Mouse (Mus musculus) adrenal gland, postnatal 25 days (tissue): Measurements from ENCODE around the gene Sort1. TPM values are rescaled to one million over a fixed set of nuclear protein-coding genes. Genes with fewer than 3 reads are reported as not detected.

ENCODE experiments used
- DNase-seq: peaks from one replicate; pipeline ENCODE4 v3.0.0; 2021; ENCODE audit warnings: mixed read lengths
- total RNA-seq: library from RNA; stranded (reverse); gene quantifications from 2 replicates; pipeline ENCODE4 v1.2.3, GENCODE M21; 2021

Sort1 gene
- total RNA-seq, 1 experiment from 2014 or later: 28.6 TPM

DNA sequence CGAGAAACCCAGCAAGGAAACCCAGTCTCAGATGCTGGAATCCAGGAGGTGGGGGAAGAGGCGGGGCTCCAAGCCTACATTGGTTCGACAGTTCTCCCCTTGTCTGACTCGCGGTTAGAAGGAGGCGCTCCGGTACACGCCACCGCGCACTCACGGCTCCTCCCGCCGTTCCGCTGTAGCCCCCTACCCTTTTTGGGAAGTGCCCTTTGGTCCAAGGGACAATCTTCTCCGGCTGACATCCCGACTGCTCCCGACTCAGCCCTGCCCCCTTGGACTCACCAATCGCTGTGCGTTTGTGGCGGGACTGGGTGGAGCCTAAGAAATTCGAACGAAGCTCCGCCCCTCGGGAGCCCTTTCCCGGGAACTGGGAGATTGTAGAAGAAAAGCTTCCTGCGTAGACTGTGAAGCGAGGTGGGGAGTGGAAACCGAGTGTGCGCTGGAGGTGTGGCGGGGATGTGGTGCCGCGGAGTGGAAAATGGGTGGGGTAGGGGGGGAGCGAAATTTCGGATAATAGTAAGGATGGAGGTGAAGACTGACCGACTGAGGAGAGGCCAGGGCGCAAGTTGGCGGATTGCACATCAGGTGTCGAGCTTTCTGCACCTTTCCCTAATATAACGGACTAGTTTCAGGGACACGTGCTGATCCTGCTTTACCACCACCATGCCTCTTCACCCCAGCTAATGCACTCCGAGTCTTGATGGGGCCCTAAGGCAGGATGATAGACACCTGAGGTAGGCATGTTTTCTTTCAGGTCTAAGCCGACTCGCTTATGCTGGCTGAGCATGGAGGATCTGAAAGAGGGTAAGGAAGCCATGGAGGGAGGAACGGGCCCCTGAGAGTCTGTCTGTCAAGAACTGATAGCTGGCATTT, 99.8 kb downstream of the Sort1 start, which contains the start of gene Psrc1:
Gene Psrc1, plus strand, starts transcription at position 355 of the 870 bp plus-strand sequence.
- peak; percentile 89 for DNase-seq

DNA sequence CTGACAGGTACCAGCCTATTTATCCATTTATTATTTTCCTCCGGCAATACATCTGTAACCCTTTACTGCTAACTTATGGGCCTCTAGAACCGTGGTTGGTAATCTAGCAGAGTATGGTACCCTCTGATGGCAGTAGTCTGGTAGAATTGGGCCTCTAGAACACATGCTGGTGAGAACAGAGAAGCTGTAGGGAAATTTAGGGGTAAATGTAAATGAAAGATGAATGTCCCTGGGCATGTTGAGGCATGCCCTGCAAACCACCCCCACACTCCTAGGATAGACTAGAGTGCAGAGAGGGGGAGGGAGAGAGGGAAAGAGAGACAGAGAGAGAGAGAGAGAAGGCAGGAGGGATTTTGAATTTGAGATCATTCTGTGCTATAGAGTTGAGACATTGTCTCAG, 100.5 kb downstream of the Sort1 start:
- no peak for DNase-seq

- no peak for DNase-seq
These were observed 102.3 kb downstream of the Sort1 start for GRCm38 (mm10) chr3:108386186-108386585.

GRCm38 (mm10) chr3:108389111-108389545, 105.2 kb downstream of the Sort1 start:
- DNase-seq: peak; percentile 93

- DNase-seq: no peak
These were observed 108.4 kb downstream of the Sort1 start for GRCm38 (mm10) chr3:108392299-108392698.

DNA sequence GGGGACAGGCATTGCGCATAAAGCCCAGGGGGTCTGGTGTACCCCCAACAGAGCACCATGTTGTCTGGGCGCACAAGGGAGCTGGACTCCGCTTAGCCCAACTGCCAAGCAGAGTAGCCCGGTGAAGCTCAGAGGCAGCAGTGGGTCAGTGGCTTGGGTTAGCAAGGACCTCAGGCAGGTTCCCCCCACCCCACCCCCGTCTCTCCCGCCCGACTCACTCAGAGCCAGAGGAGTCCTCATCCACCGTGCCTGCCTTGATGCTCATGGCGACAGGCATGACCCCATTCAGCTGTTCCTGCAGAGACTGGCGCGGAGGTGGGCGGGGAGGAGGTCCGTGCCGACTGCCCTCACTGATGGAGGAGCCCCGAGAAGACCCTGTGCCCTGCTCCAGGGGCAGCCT, 108.9 kb downstream of the Sort1 start:
- DNase-seq: no peak

- no peak for DNase-seq
These were observed 114.4 kb downstream of the Sort1 start for GRCm38 (mm10) chr3:108398281-108398680.

- DNase-seq: no peak
These were observed 116.6 kb downstream of the Sort1 start for GRCm38 (mm10) chr3:108400442-108400841.

DNA sequence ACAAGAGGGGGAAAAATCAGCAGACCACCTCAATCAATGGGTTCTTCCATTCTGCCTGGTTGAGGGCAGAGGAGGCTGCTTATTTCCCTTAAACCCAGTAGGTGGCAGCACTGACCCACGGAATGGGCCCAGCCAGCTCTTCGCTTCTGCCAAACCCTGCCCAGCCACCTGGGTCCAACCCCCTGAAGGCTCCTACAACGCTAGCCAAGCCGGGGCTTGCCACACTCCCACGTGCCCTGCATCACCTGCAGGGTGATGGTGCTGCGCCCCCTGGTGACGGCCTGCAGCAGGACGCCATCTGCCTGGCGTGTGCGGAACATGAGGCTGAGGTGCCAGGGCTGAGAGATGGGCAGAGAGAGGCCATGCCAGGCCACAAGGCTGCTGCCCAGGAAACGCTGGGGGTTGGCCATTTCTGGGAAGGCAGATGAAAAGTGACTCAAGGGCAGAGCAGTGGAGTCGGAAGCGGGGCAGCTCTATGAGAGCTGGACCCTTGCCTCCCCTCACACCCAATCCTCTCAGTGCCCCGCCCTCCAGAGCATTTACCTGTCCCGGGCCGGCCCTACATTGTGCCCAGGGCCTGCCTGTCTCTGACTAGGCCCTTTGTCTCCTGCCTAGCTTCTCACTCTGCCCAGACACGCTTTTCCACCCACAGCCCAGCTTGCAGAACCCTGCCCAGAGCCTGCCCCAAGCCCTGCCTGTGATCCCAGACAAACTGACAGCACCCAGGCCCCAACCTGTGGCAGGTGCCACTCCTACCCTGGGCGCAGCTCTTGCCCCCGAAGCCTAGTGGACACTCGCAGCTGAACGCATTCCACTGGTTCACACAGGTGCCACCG, 118.0 kb downstream of the Sort1 start:
- DNase-seq: peak; percentile 87

DNA sequence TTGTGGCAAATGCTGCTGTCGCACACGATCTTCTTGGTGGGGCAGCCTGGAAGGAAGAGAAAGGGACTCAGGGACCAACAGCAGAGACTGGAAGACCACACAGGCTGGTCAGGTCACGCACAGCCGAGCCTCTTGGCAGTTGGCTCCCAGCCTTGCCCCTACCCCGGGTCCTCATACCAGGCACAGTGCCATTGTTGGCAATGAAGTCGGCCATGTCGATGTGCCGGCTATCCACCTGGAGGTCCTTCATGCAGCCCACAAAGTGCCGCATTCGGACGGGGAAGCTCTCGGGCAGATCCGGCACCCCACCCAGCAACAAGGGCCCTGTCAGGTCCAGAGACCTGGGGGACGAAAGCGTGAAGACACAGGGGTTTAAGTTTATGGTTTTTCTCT, 118.6 kb downstream of the Sort1 start:
- no peak for DNase-seq

GRCm38 (mm10) chr3:108405536-108406305, 121.8 kb downstream of the Sort1 start:
- no peak for DNase-seq

GRCm38 (mm10) chr3:108406306-108406885, 122.5 kb downstream of the Sort1 start:
- DNase-seq: no peak

GRCm38 (mm10) chr3:108408517-108409008, 124.7 kb downstream of the Sort1 start:
- no peak for DNase-seq

DNA sequence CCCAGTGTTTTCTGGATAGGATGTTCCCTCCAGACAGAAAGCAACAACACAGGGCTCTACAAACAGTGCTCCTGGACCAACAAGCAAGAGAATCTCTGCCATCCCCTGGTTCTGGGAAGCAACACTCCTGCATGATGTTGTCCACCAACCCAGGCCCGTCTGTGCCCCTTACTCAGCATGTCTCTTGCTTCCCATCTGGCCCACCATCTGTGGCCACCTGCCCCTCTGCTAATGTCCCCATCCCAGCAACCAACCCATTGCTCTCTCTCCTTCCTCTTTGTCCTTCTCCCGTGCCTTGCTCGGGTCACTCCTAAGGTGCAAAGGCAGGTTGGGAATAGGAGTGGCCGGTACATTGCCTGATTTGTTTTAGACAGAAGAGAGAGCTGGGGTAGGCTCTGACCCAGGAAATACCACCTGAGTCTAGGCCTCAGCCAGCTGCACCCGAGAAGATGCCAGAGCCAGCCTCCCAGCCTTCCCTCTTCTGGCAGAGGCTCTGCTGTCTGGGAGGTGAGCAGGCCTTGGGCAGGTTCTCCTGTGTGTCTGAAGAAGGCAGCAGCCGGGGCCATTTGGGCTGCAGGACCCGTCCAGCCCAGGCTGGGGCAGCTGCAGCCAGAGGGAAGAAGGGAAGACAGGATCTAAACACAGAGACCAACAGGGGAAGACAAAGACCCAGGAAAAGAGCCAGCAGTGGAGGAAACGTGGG, 125.9 kb downstream of the Sort1 start:
- DNase-seq: no peak

DNA sequence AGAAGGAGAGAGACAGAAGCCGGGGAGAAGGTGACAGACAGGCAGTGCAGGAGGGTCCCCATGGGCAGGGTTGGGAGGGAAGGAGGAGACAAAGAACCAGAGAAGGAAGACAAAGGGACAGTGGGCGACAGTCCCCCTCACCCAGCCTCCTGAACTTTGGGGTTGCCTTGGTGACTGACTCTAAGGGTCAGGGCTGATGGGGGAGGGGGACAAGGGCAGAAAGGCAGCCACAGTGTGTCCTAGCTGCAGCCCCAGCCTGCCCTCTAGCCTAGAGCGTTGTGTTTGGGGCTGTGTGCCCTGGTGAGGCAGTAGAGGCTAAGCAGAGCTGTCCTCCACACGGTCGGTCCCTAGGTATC, 126.5 kb downstream of the Sort1 start:
- no peak for DNase-seq

Other genes starting within 250 kb of the Sort1 start
- 13.2 and 17.1 TPM in 2 replicates for gene Gstm4, start 239.2 kb upstream of the Sort1 start, total RNA-seq
- 178 and 283 TPM in 2 replicates for gene Ampd2, start 197.4 kb upstream of the Sort1 start, total RNA-seq
- 13.2 and 13.4 TPM in 2 replicates for gene Gnat2, start 191.3 kb upstream of the Sort1 start, total RNA-seq
- 136 and 143 TPM in 2 replicates for gene Gnai3, start 137.9 kb upstream of the Sort1 start, total RNA-seq
- 0.49 TPM in 1 of 2 replicates, not detected in the other for gene Gpr61, start 129.2 kb upstream of the Sort1 start, total RNA-seq
- 21.0 and 24.7 TPM in 2 replicates for gene Amigo1, start 97.7 kb upstream of the Sort1 start, total RNA-seq
- 8.7 and 12.1 TPM in 2 replicates for gene Cyb561d1, start 82.9 kb upstream of the Sort1 start, total RNA-seq
- 12.8 and 15.1 TPM in 2 replicates for gene Atxn7l2, start 73.1 kb upstream of the Sort1 start, total RNA-seq
- gene Sypl2, start 57.4 kb upstream of the Sort1 start, total RNA-seq: 0.15 and 0.38 TPM in 2 replicates
- gene Psma5, start 27.2 kb upstream of the Sort1 start, total RNA-seq: 74.3 and 95.5 TPM in 2 replicates
- not detected in 2 replicates for gene Mybphl, start 80.8 kb downstream of the Sort1 start, total RNA-seq
- gene Psrc1, start 99.8 kb downstream of the Sort1 start, total RNA-seq: 2.5 and 3.7 TPM in 2 replicates
- gene Celsr2, start 131.5 kb downstream of the Sort1 start, total RNA-seq: 6.4 and 7.5 TPM in 2 replicates
- gene Sars, start 161.1 kb downstream of the Sort1 start, total RNA-seq: 170 and 185 TPM in 2 replicates